Comparison of ENCODE assay signal across 8 mouse cellular contexts in genomic region chr17:29077786-29078509, GRCm38 (mm10). TPM values are rescaled to one million over a fixed set of nuclear protein-coding genes. Genes with fewer than 3 reads are reported as not detected.
A peak's percentile ranks its signal among the peaks of the same experiment; 100 is the strongest.
DNase-seq lines count a peak whose midpoint lies in the region; ATAC-seq and TF ChIP-seq lines count a peak whose summit lies in the region.

No protein-coding gene starts in this region.

- peak; percentile 53 for DNase-seq in neural tube, embryonic 11.5 days (ENCODE audit: low spot score)
- no peak for DNase-seq in neural tube, embryonic 10.5 days (ENCODE audit: extremely low spot score, low spot score)
- peak; percentile 39 to 67 for DNase-seq in layer of hippocampus, postnatal 14 days (ENCODE audit: low spot score in 2 of 2)
- peak; percentile 68 to 71 for DNase-seq in lung, postnatal 4 days
- DNase-seq in testis, postnatal 14 days (ENCODE audit: low spot score), result peak; percentile 40
- DNase-seq in cerebellum, adult 9-10 months, result no peak

- ATAC-seq in neural tube, embryonic 11.5 days (ENCODE audit: insufficient read depth, low FRiP score, low TSS enrichment), result no peak
- ATAC-seq in heart, embryonic 16.5 days (replicated peaks; ENCODE audit: extremely low read depth, insufficient read depth, low FRiP score), result peak; percentile 65

- H3K4me2 ChIP-seq in neural tube, embryonic 11.5 days (ENCODE audit: low read depth), result peak overlapping the region; percentile 23
- H3K4me2 ChIP-seq in heart, embryonic 16.5 days (ENCODE audit: low read depth, low read length), result peak overlapping the region; percentile 75

- no peak for TF ChIP-seq CTCF in bone marrow, adult 2 months (IDR thresholded peaks at IDR 0.05; ENCODE audit: control insufficient read depth, insufficient read depth, low read length)

- peaks cover 11% of the 10 kb centered on the region for H3K27me3 ChIP-seq in neural tube, embryonic 11.5 days (ENCODE audit: control insufficient read depth, insufficient read depth, low read length)
- H3K27me3 ChIP-seq in heart, embryonic 16.5 days (ENCODE audit: control insufficient read depth, insufficient read depth, low read length), result no peaks in the 10 kb centered on the region

- H3K9ac ChIP-seq in neural tube, embryonic 11.5 days (ENCODE audit: low read length), result no peak overlapping the region
- H3K9ac ChIP-seq in heart, embryonic 16.5 days (ENCODE audit: low read length), result peak overlapping the region; percentile 62

- peaks cover 9% of the 10 kb centered on the region; the same call in 1 of the 2 replicates for H3K4me1 ChIP-seq in neural tube, embryonic 11.5 days (ENCODE audit: control insufficient read depth, insufficient read depth, low read length)
- H3K4me1 ChIP-seq in bone marrow, adult 2 months (ENCODE audit: control insufficient read depth, insufficient read depth, low read length), result peaks cover 5% of the 10 kb centered on the region
- H3K4me1 ChIP-seq in heart, embryonic 16.5 days (ENCODE audit: control insufficient read depth, insufficient read depth, low read length), result peaks cover 25% of the 10 kb centered on the region

- H3K9me3 ChIP-seq in neural tube, embryonic 11.5 days (ENCODE audit: control insufficient read depth, low read length), result no peaks in the 10 kb centered on the region
- H3K9me3 ChIP-seq in heart, embryonic 16.5 days (replicated peaks; ENCODE audit: control insufficient read depth, low read length), result no peaks in the 10 kb centered on the region

- no peaks in the 10 kb centered on the region for H3K36me3 ChIP-seq in neural tube, embryonic 11.5 days (ENCODE audit: control insufficient read depth, insufficient read depth, low read length)
- no peaks in the 10 kb centered on the region for H3K36me3 ChIP-seq in heart, embryonic 16.5 days (ENCODE audit: control insufficient read depth, insufficient read depth)

- WGBS in neural tube, embryonic 11.5 days, result 24% methylated on average over 14 of the region's 14 CpGs
- 7% methylated on average over 14 of the region's 14 CpGs for WGBS in bone marrow, adult 2 months
- WGBS in heart, embryonic 16.5 days, result 17% methylated on average over 14 of the region's 14 CpGs

- no peak for TF ChIP-seq POLR2A in bone marrow, adult 2 months (IDR thresholded peaks at IDR 0.05; ENCODE audit: borderline replicate concordance, control insufficient read depth, low read depth, low read length)

- no peak overlapping the region for H3K4me3 ChIP-seq in neural tube, embryonic 11.5 days (ENCODE audit: low read depth, low read length)
- peak overlapping the region; percentile 44 for H3K4me3 ChIP-seq in bone marrow, adult 2 months (replicated peaks; ENCODE audit: control insufficient read depth, low read depth, low read length)
- peak overlapping the region; percentile 47 for H3K4me3 ChIP-seq in heart, embryonic 16.5 days (ENCODE audit: low read length)

- H3K27ac ChIP-seq in neural tube, embryonic 11.5 days (ENCODE audit: low read depth, low read length), result no peak overlapping the region
- no peak overlapping the region for H3K27ac ChIP-seq in bone marrow, adult 2 months (ENCODE audit: control insufficient read depth, insufficient read depth, low read depth, low read length, poor library complexity)
- peak overlapping the region; percentile 46 for H3K27ac ChIP-seq in heart, embryonic 16.5 days (ENCODE audit: low read length)

RNA-seq across cellular contexts. Expression of gene Cdkn1a, which starts 12.8 kb away (rescaled TPM):
- polyA plus RNA-seq in neural tube, embryonic 11.5 days (2014; fragmentation: Nextera tagmentation; extraction: Ambion mirVana), result 35.0 and 45.3 TPM in 2 replicates
- polyA plus RNA-seq in bone marrow, adult 2 months (2011; ENCODE audit: insufficient read depth, insufficient read length, low replicate concordance, missing spikeins), result 5.2 and 27.7 TPM in 2 replicates
- 70.1 and 70.7 TPM in 2 replicates for polyA plus RNA-seq in heart, embryonic 16.5 days (2015; fragmentation: Nextera tagmentation; extraction: Ambion mirVana)
- total RNA-seq in layer of hippocampus, postnatal 14 days (2021), result 10 to 100 TPM; 24.9 to 26.0 TPM

RNA-seq across cellular contexts. Expression of gene Rab44, which starts 36.0 kb away (rescaled TPM):
- 0.39 and 0.44 TPM in 2 replicates for polyA plus RNA-seq in neural tube, embryonic 11.5 days (2014; fragmentation: Nextera tagmentation; extraction: Ambion mirVana)
- polyA plus RNA-seq in bone marrow, adult 2 months (2011; ENCODE audit: insufficient read depth, insufficient read length, low replicate concordance, missing spikeins), result 217 and 514 TPM in 2 replicates
- 2.2 and 4.4 TPM in 2 replicates for polyA plus RNA-seq in heart, embryonic 16.5 days (2015; fragmentation: Nextera tagmentation; extraction: Ambion mirVana)
- under 1 TPM; 0.12 to 0.26 TPM for total RNA-seq in layer of hippocampus, postnatal 14 days (2021)

RNA-seq across cellular contexts. Expression of gene Srsf3, which starts 45.5 kb away (rescaled TPM):
- 784 and 802 TPM in 2 replicates for polyA plus RNA-seq in neural tube, embryonic 11.5 days (2014; fragmentation: Nextera tagmentation; extraction: Ambion mirVana)
- 212 and 214 TPM in 2 replicates for polyA plus RNA-seq in bone marrow, adult 2 months (2011; ENCODE audit: insufficient read depth, insufficient read length, low replicate concordance, missing spikeins)
- polyA plus RNA-seq in heart, embryonic 16.5 days (2015; fragmentation: Nextera tagmentation; extraction: Ambion mirVana), result 323 and 367 TPM in 2 replicates
- 100 to 1,000 TPM; 127 to 160 TPM for total RNA-seq in layer of hippocampus, postnatal 14 days (2021)

Comparison
In these comparisons a context has a peak if more than half of its experiments do, and no peak if none do; other contexts are left out.
1. DNase-seq: peak in neural tube, embryonic 11.5 days (single experiment), layer of hippocampus, postnatal 14 days (2 of 2), lung, postnatal 4 days (2 of 2) and testis, postnatal 14 days (single experiment); none in neural tube, embryonic 10.5 days (single experiment) and cerebellum, adult 9-10 months (single experiment).
2. RNA of gene Rab44, which starts 36.0 kb away (polyA plus RNA-seq): 217 to 514 TPM in bone marrow, adult 2 months; 2.2 to 4.4 TPM in heart, embryonic 16.5 days and 0.39 to 0.44 TPM in neural tube, embryonic 11.5 days; every median in the first group is over 10 times any median in the second.